Mouse (Mus musculus): ENCODE data around the gene Cux2. TPM values are rescaled to one million over a fixed set of nuclear protein-coding genes. Genes with fewer than 3 reads are reported as not detected.

Cux2 gene
- polyA plus RNA-seq, 1 experiment: not detected

DNA sequence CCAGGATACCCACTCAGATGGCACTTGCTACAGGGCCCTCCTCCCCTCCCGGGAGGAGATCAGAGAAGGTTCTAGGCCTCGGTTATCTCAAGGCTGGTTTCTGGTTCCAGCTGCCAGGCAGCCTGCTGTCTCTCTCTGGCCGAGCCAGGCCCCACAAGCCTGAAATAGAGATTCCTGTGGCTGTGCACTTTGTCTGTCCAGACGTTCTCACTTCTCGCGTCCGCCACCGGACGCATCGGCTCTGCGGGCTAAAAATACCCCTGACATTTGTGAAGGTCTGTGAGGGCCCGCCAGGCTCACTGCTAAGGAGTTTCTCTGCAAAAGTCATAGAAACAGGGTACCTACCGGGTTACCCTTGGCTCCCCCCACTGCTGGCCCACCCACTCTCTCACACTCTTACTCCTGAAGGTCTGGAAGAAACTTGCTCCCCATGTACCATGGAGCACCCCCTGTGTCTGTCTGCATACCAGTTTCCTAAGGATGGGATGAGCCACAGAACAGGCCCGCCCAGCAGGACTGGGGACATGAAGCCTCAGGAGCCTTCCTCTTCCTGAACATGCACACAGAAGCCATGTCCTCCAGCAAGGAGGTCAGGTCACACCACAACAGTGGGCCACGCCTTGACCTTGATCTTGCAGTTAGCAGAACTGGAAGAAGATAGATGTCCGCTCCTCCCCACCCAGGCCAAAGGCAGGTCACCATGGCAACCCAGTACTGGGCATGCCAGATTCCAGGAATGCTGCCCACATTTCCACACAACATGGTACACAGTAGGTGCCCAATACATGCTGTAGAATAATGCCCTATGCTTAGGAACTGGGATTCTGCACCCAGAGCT, 21.3 kb upstream of the Cux2 start:
- no peak for TF ChIP-seq GATA1 (IDR thresholded peaks at IDR 0.05; ENCODE audit: low read length)

DNA sequence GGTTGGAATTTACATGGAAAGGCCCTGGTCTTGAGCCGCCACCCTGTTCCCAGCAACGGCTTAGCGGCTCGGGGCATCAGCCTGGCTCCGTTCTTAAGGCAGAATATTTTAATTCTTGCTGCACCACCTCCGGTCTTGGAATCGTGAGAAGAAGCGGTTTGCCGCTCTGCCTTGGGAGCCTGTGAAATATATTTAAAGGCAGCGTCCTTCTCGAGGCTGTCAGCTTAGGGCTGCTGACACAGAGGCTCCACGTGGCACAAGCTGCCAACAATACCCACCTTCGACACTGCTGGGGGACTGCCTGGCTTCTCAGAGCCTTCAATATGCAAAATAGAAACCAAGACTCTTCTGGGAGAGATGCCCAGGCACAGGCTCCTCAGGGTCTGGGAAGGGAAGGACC, 18.7 kb upstream of the Cux2 start:
- TF ChIP-seq GATA1 (IDR thresholded peaks at IDR 0.05; ENCODE audit: low read length): no peak

DNA sequence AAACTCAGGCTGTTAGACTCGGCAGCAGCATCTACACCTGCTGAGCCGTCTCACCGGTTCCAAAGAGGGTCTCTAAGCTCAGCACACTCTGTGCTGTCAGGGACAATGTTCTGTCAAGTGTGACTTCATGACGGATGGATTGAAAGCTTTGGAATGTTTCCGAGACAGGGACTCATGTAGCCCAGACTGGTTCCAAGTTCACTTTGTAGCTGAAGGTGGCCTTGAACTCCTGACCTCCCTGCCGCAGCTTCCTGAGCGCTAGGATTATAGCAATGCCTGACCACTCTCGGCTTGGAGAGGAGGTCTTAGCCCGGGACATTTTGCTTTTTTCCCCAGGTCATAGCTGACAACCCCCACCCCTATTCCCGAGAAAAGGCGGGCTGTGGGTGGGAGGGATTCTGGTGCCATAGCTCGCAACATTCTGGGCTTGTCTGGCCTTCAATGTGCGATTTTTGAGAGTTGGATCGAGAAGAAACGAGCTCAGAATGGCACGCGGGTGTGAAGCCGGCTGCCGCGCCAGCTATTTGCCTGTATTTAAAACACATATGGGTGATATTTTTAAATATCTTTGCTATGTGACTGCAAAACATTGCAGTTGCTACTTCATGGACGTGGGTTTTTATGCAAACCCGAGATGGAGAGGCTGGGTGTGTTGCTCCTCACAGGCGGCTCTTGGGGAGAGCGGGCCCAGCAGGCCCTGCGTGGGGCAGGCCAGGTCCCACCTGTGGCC, 13.5 kb upstream of the Cux2 start:
- TF ChIP-seq GATA1 (IDR thresholded peaks at IDR 0.05; ENCODE audit: low read length): no peak

DNA sequence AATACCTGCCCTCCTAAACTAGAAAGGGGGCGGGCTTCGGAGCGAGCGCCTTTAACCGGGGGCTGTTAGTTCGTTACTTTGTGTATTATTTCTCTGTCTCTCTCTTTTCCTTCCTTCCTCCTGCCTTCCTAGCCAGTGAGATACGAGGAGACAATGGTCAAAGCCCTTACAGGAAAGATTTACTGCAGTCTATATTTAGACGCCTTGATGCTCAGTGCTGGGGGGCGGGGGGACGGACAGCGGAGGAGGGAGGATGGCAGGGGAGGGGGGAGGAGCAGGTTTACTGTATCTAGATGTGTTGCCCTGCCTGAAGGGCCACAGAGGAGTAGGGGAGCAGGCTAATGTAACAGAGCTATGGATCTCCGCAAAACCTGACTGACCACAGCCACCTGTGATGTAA, 12.6 kb upstream of the Cux2 start:
- TF ChIP-seq GATA1 (IDR thresholded peaks at IDR 0.05; ENCODE audit: low read length): no peak

DNA sequence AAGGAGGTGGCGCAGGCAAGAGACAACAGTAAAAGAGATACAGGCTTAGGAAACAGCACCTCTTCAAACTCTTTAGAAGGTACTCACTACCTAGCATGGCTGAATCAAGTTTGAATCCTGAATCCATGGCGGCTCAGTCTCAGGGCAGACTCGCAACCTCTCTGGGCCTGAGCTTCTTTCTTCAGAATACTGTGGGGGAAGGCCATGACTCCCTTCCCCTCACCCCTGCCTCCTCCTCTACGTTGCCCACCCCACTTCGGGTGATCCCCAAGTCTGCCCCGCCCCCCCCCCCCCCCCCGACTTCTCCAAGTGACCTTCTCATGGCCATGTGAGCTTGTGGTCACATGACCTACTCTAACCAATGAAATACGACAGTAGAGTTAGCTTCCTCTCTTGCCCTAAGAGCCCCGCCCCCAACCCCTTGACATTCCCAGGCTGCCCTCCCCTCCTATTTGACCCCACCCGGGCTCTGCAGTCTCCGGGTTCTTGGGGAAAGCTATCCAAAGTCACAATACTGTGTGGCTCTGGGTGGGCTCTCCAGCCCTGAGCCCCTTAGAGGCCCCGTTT, 10.9 kb upstream of the Cux2 start:
- TF ChIP-seq GATA1 (IDR thresholded peaks at IDR 0.05; ENCODE audit: low read length): no peak

DNA sequence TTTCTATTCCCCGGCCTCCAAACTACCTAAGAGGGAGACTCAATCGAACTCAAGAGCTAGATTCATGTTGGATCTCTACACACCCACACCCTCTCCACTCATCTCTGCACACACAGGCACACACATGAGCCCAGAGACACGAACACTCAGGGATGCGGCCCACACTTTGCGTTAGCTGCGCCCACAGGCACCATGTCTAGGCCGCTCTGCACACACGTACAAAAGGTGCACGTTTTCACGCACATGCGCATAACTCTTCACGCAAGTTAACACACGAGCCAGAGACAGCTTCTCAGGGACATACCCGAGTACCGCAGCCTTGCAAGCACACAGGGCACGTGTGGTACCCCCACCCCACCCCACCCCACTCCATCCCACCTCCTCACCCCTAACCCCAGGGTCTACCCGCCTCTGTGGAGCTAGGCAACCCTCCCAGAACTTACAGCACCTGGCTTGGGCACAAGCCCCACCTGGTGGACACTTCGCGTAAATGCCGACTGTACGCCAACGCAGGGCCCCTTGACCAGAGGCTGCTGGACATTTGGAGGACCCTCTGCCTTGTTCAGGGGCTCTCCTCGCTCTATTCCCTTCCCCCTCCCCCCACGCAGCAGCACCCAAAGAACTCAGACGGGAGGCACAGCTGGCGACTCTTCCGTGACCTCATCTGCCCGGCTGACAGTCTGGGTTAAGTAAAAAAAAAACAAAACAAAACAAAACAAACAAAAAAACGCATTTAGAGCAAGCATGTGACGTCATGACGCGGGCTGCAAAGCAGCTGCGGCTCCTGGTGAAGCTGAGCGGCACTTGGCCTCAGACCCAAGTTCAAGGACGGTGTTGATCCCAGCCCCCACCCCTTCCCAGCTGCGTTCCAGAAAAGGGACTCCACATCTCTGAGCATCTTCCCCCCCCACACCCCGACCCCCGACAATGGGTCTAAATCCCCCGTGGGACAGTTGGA, 9.4 kb upstream of the Cux2 start:
- TF ChIP-seq GATA1 (IDR thresholded peaks at IDR 0.05; ENCODE audit: low read length): no peak

DNA sequence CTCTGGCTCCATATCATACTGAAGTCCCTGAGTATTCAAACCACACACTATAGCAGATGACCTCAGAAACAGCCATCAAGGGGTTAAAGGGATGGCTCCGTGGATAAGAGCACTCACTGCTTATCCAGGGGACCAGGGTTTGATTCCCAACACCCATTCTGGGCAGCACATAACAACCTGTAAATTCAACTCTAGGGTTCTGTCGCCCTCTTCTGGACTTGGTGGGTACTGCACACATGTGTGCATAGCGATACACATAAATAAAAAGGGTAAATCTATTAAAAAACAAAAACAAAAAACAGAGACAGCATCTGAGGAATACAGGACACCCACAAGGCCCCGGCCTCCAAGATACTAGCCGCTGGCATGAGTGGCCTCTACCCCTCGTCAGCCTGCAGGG, 7.7 kb upstream of the Cux2 start:
- TF ChIP-seq GATA1 (IDR thresholded peaks at IDR 0.05; ENCODE audit: low read length): no peak

DNA sequence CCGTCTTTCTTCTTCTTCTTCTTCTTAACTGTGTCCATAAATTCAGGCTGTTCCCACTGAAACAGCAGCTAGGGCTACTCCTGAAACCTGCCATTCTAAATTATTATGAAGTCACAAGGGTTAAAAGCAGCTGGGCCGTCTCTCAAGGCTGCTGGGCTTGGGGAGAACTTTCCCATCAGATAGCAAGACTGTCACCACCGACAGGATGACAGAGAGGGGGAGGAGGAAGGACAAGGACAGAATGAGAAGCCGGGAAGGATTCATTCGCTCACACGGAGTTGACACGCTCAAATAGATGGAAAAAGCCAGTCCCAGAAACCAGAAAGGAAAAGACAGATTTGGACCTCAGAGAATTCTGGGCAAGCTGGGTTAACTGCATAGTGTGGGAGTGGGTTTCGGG, 6.7 kb upstream of the Cux2 start:
- TF ChIP-seq GATA1 (IDR thresholded peaks at IDR 0.05; ENCODE audit: low read length): no peak

DNA sequence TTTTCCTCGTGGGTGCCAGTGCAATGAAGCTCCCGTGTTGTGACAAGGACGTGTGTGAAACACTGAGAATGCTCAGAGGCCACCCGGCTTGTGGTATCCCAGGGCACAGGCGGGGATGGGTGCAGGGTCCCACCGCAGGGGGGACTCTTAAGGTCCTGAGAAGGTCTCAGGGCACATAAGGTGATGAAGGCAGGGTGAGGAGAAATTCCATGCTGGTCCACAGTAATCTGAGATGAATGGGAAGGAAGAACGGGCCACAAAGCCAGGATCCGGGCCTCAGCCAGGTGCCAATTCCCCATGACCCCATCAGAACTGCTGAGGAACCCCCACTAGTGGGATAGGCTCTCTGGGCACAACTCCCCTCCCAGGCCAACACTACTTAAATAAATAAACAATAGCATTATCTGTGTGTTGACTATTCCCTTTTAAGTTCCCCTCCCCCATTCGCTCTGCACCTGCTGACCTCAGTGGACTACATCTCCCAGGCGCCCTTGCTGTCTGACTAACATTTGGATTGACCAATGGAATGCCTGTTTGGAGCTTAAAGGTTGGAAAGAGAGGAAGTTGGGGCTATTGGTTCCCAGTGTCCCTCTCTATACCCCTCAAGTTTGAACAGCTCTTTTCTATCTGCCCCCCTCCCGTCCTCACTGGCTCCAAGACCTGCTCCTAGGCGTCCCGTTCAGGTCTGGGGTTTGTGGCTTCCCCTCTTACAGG, 4.4 kb upstream of the Cux2 start:
- no peak for TF ChIP-seq GATA1 (IDR thresholded peaks at IDR 0.05; ENCODE audit: low read length)

DNA sequence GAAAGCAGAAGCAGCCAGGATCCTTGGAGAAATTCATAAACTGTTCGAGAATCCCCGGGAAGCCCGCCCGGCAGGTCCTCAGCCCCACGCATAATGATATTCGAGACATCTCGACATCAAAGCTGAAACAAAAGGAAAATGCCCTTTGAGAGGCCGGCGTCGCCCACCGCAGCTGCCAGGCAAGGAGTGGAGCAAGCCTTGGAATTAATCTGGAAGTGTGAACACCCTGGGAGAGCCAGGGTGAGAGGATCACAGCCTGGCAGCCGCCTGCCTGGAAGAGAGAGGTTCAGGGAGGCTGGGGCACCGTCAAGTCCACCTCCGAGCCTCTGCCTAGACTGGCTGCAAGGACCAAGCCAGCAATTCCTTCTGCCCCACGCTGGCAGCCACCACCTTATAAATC, 3.7 kb upstream of the Cux2 start:
- TF ChIP-seq GATA1 (IDR thresholded peaks at IDR 0.05; ENCODE audit: low read length): no peak

DNA sequence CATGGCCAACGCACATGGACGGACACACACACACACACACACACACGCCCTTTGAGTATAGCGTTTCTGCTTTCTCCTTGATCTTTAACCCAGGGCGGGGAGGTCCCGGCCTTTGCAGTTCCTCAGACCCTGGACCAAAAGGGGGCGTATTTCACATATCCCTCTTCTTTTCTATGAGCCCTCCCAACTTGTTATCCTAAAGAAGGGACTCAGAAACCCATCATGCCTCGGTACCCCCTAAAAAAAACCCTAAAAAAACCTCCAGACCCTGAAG, 867 bp upstream of the Cux2 start:
- TF ChIP-seq GATA1 (IDR thresholded peaks at IDR 0.05; ENCODE audit: low read length): no peak

DNA sequence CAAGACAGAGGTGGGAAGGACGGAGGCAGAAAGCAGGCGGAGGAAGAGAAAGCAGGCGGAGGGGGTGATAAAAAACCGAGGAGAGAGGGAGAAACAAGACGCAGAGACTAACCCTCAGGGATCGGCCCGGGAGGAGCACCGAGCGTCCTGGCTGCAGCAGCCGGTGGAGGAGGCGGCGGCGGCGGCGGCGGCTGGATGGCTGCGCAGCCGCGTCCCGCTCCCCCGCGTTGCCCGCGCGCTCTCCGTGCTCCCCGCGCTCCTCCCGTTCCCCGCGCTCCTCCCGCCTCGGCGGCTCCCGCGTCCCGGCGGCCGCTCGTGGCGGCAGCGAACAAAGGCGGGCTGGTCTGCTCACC, 262 bp downstream of the Cux2 start:
- TF ChIP-seq GATA1 (IDR thresholded peaks at IDR 0.05; ENCODE audit: low read length): no peak

DNA sequence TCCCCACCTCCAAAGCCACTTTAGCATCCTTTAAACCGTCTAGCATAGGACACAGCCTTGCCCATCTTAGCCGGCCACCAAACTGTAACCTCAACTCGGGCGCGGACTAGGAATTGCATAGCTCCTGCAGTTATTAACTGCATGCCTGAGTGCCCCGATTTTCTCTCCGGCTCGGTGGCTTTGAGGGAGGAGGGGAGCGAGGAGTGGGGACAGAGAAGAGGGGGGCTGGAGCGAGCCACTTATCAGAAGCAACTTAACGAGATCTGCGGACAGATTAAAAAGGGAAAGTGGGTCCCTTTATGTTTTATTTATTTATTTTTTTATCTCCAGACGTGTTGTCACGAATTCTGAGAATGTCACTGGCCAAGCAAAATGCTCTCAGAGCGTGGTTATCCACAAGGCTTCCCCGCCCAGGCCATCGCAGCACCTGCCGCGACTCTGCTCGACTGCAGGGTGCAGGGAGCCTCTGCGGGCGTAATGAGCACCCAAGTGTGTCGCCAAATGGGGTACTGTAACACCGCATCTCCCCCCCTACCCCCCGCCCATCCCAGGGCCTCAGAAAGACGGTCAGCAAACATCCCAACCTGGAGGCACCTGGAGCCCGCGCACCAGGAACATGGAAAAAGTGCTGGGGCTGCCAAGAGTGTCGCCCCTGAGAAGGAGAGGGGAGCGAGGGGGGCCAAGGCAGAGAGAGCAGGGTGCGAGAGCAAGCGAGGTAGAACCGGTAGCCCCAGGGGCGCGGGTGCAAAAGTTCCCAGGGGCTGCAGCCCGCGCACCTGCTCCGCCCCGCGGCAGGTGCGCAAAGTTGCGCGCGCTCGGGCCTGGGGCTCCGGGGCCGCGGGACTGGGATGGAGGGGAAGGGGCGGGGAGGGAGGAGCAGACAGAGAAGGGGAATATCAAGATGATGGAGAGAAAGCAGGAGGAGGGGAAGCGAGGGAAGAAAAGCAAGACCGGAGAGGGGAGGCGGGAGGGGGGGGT, 927 bp downstream of the Cux2 start:
- no peak for TF ChIP-seq GATA1 (IDR thresholded peaks at IDR 0.05; ENCODE audit: low read length)

DNA sequence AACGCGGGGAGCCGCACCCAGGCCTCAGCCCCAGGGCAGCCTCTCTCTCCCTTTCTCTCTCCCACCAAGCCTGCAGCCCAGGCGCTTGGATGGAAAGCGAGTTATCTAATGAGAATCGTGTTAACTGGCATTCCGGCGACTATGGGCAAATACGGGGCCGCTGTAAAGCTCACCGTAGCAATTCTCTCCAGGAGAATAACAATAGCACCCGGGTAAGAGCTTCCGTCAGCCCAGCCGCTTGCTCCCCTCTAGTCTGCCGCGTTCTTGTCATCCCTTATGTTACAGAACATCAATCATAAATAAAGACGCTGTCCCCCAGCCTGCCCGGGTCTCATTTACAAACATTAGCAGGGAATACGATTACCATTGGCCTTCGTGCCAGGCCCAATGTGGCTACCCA, 1.6 kb downstream of the Cux2 start:
- TF ChIP-seq GATA1 (IDR thresholded peaks at IDR 0.05; ENCODE audit: low read length): no peak

Measured in G1E-ER4 (cell line).